Mouse (Mus musculus) left cerebral cortex, postnatal 14 days (tissue): Measurements from ENCODE around the gene Dixdc1. TPM values are rescaled to one million over a fixed set of nuclear protein-coding genes. Genes with fewer than 3 reads are reported as not detected.

Experiments
- DNase-seq, 2 experiments: peaks; one replicate each; pipeline ENCODE4 v3.0.0; 2021 to 2022; ENCODE audit warnings: low spot score in 2 of 2, mixed read lengths in 1 of 2
- intact Hi-C: fragments of 180-260 bp; cut with DNase I; formaldehyde crosslinking; loops from one replicate; pipeline ENCODE4 v1.15.1; 2025
- total RNA-seq, 2 experiments: library from RNA; stranded (reverse); gene quantifications; 2 replicates each; pipeline ENCODE4 v1.2.3; 2021

Dixdc1 gene
- total RNA-seq, 2 experiments from 2014 or later, result 72.5 to 79.2 TPM

DNA sequence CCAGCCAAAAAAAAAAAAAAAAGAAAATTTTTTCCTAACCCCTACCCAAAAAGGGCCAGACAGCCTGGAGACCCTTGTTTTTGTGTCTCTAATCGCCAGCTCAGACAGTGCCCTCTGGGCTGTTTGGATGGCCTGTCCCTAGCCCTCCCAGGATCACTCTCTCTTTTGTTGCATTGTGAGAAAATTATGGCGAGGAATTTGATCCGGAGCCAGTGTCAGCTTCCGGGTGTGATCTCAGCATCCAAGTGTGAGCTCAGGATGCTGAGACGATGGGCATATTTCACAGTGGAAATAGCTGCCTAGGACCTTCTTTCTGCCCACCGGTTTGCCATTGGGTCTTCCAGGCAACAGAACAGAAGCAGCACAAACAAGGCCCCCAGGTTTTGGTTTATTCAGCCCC, 11.4 kb upstream of the Dixdc1 start:
- intact Hi-C loops, result loop anchor here (5.0 kb wide), 1 partner anchor 53 kb away; no protein-coding TSS in a partner anchor
- DNase-seq, result no peak

DNA sequence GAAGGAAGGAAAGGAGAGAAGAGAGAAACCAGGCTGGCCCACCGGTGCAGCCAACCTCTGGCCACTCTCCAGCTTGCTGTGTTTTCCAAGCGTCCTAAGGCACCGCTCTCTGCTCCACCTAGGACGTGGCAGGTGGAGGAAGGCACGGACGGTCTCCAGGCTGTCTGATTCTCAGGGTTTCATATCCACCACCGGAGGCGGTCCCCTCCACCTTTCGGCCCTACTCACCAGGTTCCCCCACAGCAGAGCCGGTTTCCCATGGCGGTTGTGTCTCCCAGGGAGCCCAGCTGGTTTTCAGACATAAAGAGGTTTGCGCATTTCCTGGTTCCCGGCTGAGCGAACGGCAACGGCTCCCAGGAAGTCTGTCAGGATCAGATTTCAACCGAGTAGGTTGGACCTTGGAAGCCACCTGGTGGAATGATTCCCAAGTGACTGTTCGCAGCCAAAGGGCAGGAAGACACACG, 6.9 kb upstream of the Dixdc1 start, which contains the start of gene 2310030G06Rik:
Gene 2310030G06Rik (minus strand): TSS at position 323 of the 464 bp plus-strand sequence.
- no peak for DNase-seq
- intact Hi-C loops, result no loop called here

DNA sequence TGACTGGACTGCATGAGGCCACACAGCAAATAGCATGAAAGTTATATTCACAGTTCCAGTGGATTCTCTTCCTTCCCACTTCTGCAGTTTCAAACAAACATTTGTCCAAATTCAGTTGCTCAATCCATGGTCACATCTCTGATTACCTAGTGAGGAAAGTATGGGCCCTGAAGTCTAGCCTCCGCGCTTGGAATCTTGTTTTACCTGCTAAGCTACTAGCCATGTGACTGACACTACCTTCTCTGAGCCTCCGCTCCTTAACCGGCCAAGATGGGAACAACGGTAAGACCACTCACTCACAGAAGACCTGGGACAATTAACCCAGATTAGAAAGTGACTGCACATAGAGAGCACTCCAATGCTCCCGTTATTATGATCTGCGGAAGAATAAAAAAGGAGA, 6.5 kb upstream of the Dixdc1 start:
- DNase-seq, result no peak
- intact Hi-C loops, result no loop called here

DNA sequence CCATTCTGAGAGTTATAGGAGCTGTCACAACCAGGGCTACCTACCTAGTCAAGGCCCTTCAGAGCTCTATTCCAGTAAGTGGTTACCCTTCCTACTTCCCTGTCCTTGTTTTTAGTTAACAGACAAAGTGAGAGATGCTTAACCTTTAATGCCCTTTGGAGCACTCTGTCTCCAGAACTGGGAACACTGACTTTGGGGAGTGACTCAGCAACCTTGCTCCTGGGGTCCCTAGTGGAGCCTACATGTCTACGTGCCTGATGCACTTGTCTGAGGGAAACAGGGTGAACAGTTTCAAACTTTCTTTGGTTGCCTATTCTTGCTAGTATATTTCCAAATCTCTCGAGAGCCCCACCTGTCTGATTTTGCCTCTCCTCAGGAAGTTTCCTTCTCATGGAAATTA, 3.4 kb upstream of the Dixdc1 start:
- DNase-seq, result no peak
- intact Hi-C loops, result no loop called here

DNA sequence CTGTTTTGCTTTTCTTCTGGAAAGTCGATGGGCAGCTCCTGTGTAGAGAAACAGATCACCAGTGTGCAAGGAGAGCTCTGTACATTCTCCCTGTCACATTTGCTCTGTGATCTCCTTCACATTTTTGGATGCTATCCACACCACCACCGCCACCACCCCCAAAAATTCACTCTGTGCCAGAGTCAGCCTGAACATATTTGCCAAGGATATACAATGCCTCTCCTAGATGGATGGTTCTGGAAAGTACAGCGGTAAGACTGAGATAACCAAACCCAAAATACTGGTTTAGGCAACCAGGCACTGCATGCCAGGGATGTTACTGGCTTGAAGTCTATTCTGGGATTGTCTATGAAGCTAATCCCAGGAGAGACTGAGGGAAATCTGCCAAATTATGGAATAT, 2.9 kb upstream of the Dixdc1 start:
- DNase-seq, result no peak
- intact Hi-C loops, result no loop called here

DNA sequence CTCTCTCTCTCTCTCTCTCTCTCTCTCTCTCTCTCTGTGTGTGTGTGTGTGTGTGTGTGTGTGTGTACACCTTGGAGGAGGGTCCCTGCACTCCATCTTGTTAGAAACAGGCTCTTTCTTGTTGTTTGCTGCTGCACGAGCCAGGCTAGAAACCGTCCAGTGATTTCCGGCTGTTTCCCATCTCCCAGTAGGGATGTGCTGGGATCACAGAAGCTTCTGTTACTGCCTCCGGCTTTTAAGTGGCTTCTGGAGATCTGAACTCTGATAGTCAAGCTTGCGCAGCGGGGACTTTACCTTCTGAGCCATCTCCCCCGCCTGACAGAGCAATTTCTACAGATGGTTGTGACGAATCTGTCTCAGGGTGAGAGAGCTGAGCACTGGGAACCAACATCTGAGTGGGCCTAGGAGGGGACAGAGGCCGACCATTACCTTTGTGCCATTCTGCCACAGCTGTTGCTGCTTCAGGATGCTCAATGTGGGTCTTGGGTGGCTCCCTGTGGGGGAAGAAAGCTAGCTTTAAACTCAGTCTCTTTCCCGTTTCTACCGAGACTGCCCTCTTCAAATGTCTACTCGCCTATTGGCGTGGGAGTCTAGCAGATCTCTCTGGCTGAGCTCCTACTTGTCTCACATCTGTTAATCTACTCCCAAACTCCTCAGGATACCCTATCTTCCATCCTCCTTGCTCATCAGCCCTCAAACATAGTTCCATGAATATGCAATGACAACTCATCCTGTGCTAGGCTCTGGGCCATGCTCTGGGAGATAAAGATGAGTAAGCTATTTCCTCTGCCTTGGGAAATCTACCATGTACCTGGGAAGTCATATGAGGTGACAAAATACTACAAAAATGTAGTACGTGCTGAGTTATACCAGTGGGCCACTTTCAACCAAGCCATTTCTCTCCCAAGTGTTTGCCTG, 1.8 kb upstream of the Dixdc1 start:
- DNase-seq, result no peak
- intact Hi-C loops, result no loop called here

DNA sequence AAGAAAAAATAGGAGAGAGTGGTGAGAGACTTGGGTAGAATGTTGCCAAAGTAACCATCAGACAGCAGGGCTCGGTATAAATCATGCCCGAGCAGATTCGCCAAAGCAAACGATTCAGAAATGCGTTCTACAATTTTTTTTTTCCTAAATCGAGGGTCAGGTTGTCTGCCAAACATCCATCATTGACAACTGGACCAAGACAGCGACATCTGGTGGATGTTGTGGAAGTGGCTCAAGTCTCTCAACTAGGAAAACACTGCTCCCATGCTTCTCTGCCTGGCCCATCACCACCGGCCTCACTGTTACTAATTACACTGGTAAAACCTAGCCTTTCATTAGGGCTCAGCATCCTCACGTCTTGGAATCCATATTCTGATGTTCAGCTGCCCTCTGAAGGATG, 4.3 kb downstream of the Dixdc1 start:
- intact Hi-C loops, result loop anchor here (5.0 kb wide), 1 partner anchor 38 kb away; no protein-coding TSS in a partner anchor
- peak in 1 of 2 experiments; percentile 61 for DNase-seq

DNA sequence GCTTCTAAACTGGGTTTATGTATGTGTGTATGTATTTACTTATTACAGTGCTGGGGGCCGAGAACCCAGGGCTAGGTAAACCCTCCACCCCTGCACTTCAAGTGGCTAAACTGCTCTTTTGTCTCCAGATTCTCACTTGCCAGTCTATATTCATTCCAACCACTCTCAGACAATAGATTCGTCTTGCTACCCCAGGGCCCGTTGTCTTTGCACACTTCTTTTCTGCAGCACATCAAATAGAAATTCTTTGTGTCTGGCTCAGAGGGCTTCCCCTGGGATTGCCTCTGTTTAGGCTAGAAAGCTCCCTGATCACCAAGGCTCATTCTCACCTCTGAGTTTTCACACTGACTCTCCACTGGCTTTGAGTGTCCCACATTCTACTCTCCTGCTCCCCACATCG, 6.8 kb downstream of the Dixdc1 start:
- intact Hi-C loops, result loop anchor here (5.0 kb wide), 1 partner anchor 35 kb away; no protein-coding TSS in a partner anchor
- no peak for DNase-seq

DNA sequence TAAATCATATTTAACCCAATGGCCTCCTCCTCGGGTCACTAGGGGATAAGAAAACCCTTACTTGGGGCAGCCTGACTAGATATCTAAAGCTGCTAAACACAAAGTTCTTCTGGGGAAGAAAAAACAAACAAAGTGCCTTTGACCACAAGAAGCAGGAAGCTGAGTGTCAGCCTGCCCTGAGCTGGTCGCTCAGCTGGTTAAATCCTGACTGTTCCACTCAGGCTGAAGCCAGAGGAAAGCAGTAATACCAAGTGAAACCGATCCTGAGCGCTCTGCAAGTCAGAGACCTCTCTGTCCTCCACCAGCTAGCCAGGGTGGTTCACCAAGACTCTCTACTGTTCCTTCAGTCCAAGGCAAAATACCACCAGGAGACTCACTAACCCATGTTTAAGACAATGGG, 9.7 kb downstream of the Dixdc1 start:
- no peak for DNase-seq
- intact Hi-C loops, result no loop called here

DNA sequence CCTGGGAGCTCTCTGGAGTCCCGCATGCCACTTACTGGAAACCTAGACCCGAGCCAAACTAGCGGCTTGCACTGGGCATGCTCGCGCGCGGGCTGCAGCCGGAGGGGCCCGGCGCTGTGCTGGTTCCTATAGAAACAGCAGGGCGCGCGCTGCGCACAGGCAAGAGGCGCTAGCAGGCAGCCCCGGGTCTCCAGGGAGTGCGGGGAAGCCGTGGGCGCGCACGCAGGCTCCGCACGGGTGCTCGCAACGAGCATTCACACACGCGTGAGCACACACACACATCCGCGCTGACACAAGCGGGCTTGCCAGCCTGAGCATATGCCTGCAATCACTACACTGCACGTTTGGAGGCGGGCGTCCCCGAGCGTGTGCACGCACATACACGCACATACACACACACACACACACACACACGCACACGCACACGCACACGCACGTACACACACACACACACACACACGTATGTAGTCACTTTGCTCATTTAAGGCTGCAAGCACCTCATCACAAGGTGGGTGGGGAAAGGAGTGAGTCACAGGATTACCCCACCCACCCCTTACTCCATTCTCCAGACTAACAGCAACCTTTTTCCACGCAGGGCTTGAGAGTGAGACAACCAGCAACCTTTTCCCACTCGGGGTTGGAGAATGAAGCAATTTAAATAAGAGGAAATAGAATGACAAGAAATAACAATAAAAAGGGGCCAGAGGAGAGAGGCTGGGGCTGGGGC, 11.2 kb downstream of the Dixdc1 start:
- peak; percentile 91 to 96 for DNase-seq
- intact Hi-C loops, result no loop called here

DNA sequence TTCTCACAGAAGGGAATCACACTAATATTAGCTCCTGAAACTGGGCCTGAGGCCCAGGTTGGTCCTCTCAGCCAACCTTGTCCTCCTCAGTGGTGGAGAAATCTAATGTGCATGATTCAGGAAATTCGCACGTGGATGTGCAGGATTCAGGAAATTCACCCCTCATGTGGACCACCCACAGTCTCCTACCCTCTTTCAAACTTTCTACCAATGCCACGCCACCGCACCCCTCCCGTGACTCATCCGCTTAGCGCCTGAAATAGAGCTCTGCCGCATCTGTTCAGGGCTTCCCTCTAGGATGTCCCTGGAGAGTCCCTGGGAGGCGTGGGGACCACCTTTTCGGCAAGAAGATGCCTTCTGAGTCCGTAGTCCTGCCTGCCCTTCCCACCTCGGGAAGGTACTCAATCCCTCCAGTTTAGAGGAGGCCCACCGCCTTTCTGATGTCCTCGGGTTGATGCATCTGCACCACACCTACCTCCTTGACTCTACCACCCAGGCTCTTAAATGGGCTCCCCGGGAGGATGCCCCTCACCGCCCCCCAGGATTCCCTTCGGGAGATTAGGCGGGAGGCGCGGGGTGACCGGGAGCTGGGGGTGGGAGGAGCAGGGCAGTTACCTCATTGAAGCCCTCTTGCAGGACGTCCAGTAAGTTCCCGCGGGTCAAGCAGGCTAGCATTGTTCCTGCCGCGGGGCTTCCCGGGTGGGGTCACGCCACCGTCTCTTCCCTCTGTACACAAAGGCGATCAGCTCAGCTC, 12.0 kb downstream of the Dixdc1 start:
- DNase-seq, result peak; percentile 72 to 73
- intact Hi-C loops, result no loop called here

DNA sequence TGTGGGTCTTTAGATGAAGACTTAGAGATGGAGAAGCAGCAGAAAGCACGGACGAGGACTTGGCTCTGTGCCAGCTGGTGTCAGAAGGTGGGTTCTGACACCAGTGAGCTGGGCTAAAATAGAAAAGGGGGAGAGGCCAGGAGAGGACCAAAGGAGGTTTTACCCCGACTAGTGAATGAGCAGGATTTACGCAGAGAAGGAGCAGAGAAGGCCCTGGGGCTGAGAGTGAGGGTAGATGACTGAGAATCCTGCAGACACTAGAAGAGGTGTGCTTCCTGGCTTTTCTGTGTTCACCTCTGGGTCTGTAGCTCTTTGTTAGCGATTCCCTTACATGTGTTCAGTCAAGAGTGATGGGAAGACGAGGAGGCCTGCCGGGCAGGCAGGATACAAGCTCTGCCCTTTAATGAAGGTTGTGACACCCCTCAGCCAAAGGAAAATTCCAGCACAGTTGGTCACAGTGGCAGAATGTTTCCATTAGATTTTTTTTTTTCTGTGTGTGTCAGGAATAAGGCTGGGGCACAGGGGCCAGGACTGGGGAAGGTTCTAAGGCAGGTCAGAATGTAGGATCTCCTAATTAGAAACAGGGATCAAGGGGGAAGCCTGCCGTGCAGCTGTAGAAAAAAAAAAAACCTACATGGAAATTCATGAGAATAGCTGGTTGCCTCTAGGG, 13.3 kb downstream of the Dixdc1 start:
- intact Hi-C loops, result no loop called here
- no peak for DNase-seq

DNA sequence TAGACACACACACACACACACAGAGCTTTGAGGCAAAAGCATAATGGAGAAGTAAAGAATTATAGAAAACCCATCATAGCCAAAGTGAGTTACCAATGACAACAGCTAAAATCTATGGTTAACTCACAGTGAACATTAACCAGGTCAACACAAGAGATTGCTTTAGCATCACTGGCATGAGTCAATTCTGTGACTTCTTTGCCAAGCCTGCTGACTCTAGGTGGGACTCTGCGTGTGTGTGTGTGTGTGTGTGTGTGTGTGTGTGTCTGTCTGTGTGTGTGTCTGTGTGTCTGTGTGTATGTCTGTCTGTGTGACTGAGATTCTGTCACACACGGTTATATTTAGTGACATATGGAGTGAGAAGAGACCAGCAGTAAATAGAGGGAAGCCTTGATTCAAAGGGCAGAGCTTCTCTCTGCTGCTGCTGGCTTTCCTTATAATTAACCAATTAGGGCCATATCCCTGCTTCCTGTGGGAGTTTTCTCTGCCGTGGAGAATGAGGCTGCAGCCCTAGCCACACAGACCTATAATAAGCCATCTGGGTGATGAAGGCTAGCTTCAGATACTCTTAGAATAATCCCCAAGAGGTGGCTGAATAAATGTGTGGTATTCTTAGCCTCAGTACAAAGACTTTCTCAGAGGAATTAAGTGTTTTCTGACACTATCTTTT, 14.5 kb downstream of the Dixdc1 start:
- DNase-seq, result no peak
- intact Hi-C loops, result no loop called here

DNA sequence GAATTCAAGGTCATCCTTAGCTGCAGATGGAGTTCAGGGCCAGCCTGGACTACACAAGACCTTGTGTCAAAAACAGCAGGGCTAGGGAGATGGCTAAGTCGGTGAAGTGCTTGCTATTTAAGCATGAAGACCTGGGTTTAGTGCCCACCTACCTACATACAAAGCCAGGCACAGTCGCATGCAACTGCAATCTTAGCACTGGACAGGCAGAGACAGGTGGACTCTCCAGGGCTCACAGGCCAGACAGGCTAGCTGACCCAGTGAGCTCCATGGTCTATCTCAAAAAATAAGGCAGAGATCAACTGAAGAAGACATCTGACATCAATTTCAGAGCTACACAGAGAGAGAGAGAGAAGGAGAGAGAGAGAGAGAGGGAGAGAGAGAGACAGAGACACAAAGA, 15.2 kb downstream of the Dixdc1 start:
- intact Hi-C loops, result no loop called here
- DNase-seq, result no peak

DNA sequence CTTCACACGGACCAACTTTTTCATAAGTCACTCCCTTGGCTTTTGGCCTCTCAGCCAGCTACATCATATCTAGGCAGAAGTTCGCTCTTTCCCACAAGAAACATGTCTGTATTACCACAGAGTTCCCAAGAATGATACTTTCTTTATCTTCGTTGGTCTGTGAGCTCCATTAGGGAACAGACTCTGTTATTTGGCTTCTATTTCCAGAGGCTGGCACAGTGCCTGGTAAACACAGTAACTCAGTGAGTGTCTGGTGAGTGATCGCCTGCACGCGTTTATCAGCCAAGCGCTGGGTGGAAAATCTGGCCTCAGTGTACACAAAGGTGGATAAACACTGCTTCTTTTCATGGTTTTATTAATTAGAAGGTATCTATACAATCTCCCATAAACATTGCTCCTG, 15.9 kb downstream of the Dixdc1 start:
- intact Hi-C loops, result no loop called here
- DNase-seq, result peak; percentile 58 to 78

DNA sequence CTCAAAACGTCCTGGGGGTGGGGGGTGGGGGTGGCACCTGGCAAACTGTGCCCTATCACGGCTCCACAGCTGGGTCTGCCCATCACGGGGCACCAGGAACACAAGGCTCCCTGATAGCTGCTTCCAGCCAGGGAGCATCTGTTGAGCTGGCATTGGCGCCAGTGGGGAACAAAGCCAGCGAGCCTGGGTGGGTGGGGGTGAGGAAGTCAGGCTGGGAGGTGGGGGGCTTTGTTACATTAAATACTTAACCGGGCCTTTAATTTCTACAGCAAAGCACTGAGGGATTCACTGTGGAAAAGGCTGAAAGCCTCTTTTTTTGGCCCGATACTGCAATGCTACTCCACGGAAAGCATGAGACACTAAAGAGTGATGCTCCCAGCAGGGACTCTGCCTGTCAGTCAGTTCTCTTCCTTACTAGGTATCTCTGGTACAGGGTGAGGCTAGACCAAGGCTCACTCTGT, 16.8 kb downstream of the Dixdc1 start:
- intact Hi-C loops, result no loop called here
- DNase-seq, result no peak

DNA sequence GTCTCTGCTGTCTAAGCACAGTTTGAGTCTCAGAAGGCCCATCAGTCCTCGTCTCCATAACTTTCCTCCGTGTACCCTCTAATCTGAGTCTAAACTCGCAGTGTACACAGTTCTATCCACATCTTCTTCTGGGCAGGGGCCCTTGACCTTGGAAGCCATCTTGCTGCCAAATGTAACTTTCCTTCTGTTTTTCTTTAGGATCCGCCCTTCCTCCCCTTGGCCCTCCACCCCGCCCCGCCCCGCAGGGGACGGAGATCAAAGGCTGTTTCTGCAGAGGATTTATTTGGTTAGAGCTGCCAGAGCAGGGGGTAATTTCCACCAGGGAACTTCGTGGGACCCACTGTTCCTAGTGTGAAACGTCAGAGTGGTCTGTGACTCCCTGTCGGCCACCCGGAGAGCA, 18.3 kb downstream of the Dixdc1 start:
- no peak for DNase-seq
- intact Hi-C loops, result no loop called here

DNA sequence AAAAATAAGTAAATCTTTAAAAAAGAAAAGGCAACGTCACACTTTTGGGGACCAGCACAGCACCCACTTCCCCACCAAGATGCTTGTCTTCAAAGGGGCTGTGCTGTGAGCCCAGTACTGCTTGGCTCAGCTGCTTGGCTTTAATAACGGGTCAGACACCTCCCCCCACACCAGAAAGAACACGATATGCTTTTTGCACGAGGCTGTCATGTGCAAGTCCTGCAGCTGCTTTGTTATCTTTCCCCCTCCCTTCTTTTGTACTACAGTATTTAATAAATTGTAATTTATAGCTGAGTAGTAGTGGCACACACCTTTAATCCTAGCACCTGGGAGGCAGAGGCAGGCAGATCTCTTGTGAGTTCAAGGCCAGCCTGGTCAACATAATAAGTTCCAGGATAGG, 20.4 kb downstream of the Dixdc1 start:
- intact Hi-C loops, result no loop called here
- no peak for DNase-seq

DNA sequence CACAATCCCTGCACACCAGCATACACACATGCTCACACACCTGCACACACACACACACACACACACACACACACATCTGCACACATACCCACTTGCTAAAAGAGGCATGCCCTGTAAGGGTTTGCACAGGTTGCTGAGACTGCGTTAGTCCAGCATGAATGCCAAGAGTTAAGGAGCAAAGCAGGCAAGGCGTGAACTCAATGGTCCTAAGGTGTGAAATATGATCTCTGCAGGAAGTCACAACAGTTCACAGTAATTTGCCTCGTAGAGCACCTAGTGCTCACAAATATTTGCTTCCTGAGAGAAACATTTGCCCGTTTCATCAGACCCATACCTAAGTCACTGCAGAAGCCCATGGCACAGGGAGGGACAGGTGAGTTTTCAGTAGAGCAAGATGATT, 25.1 kb downstream of the Dixdc1 start:
- DNase-seq, result no peak
- intact Hi-C loops, result no loop called here
